Comparison of ENCODE assay signal across 8 mouse cellular contexts in genomic region chr13:108315702-108316486, GRCm38 (mm10). TPM values are rescaled to one million over a fixed set of nuclear protein-coding genes. Genes with fewer than 3 reads are reported as not detected.
A peak's percentile ranks its signal among the peaks of the same experiment; 100 is the strongest.
DNase-seq lines count a peak whose midpoint lies in the region; ATAC-seq and TF ChIP-seq lines count a peak whose summit lies in the region.

Gene Depdc1b (plus strand): TSS chr13:108316332.

- peak; percentile 57; the same call in 1 of the 2 replicates for TF ChIP-seq POLR2A in bone marrow, adult 2 months (IDR thresholded peaks at IDR 0.05; ENCODE audit: borderline replicate concordance, control insufficient read depth, low read depth, low read length)

- no peaks in the 10 kb centered on the region for H3K27me3 ChIP-seq in embryonic facial prominence, embryonic 15.5 days
- H3K27me3 ChIP-seq in heart, embryonic 10.5 days (ENCODE audit: insufficient read depth, poor library complexity, severe bottlenecking): peaks cover 77% of the 10 kb centered on the region
- H3K27me3 ChIP-seq in kidney, embryonic 15.5 days: 0 out of 2 replicates have a peak, but pooled peaks cover 3% of the 10 kb centered on the region

- H3K36me3 ChIP-seq in embryonic facial prominence, embryonic 15.5 days: no peaks in the 10 kb centered on the region
- no peaks in the 10 kb centered on the region for H3K36me3 ChIP-seq in heart, embryonic 10.5 days
- H3K36me3 ChIP-seq in kidney, embryonic 15.5 days: no peaks in the 10 kb centered on the region

- H3K9ac ChIP-seq in embryonic facial prominence, embryonic 15.5 days: peak within 1 kb of the TSS; percentile 59
- H3K9ac ChIP-seq in kidney, embryonic 15.5 days: peak within 1 kb of the TSS; percentile 73

- peak within 1 kb of the TSS; percentile 98 for H3K27ac ChIP-seq in bone marrow, adult 2 months (ENCODE audit: control insufficient read depth, insufficient read depth, low read depth, low read length, poor library complexity)
- no peak within 1 kb of the TSS for H3K27ac ChIP-seq in embryonic facial prominence, embryonic 15.5 days (replicated peaks)
- H3K27ac ChIP-seq in heart, embryonic 10.5 days: peak within 1 kb of the TSS; percentile 86
- H3K27ac ChIP-seq in kidney, embryonic 15.5 days: peak within 1 kb of the TSS; percentile 84

- WGBS in bone marrow, adult 2 months: under 1% methylated on average over 48 of the region's 48 CpGs
- WGBS in embryonic facial prominence, embryonic 15.5 days: under 1% methylated on average over 48 of the region's 48 CpGs
- under 1% methylated on average over 48 of the region's 48 CpGs for WGBS in heart, embryonic 10.5 days
- 1% methylated on average over 48 of the region's 48 CpGs for WGBS in kidney, embryonic 15.5 days

- no peak for TF ChIP-seq CTCF in bone marrow, adult 2 months (IDR thresholded peaks at IDR 0.05; ENCODE audit: control insufficient read depth, insufficient read depth, low read length)

- H3K9me3 ChIP-seq in embryonic facial prominence, embryonic 15.5 days (replicated peaks): no peaks in the 10 kb centered on the region
- H3K9me3 ChIP-seq in heart, embryonic 10.5 days: no peaks in the 10 kb centered on the region; the same call in 1 of the 2 replicates
- no peaks in the 10 kb centered on the region for H3K9me3 ChIP-seq in kidney, embryonic 15.5 days (replicated peaks)

- peak within 1 kb of the TSS; percentile 87 for H3K4me3 ChIP-seq in bone marrow, adult 2 months (replicated peaks; ENCODE audit: control insufficient read depth, low read depth, low read length)
- peak within 1 kb of the TSS; percentile 73 for H3K4me3 ChIP-seq in embryonic facial prominence, embryonic 15.5 days (replicated peaks)
- H3K4me3 ChIP-seq in heart, embryonic 10.5 days: peak within 1 kb of the TSS; percentile 87
- peak within 1 kb of the TSS; percentile 88 for H3K4me3 ChIP-seq in kidney, embryonic 15.5 days (replicated peaks)

- H3K4me2 ChIP-seq in embryonic facial prominence, embryonic 15.5 days (replicated peaks): peak within 1 kb of the TSS; percentile 86
- peak within 1 kb of the TSS; percentile 95 for H3K4me2 ChIP-seq in kidney, embryonic 15.5 days

- ATAC-seq in embryonic facial prominence, embryonic 15.5 days (ENCODE audit: insufficient number of reproducible peaks, low FRiP score, low TSS enrichment, low read depth): peak; percentile 92
- ATAC-seq in kidney, embryonic 15.5 days (replicated peaks; ENCODE audit: low FRiP score): peak; percentile 99
- peak; percentile 97 for ATAC-seq in monocyte, adult 5-6 weeks (replicated peaks; ENCODE audit: insufficient number of reproducible peaks, low FRiP score, low TSS enrichment, poor library complexity, severe bottlenecking)

- peaks cover 4% of the 10 kb centered on the region for H3K4me1 ChIP-seq in bone marrow, adult 2 months (ENCODE audit: control insufficient read depth, insufficient read depth, low read length)
- peaks cover 16% of the 10 kb centered on the region; the same call in 1 of the 2 replicates for H3K4me1 ChIP-seq in embryonic facial prominence, embryonic 15.5 days
- H3K4me1 ChIP-seq in heart, embryonic 10.5 days: peaks cover 15% of the 10 kb centered on the region
- H3K4me1 ChIP-seq in kidney, embryonic 15.5 days: peaks cover 15% of the 10 kb centered on the region

- DNase-seq in 416B (ENCODE audit: low read depth) (peak; percentile 99), liver (peak; percentile 97)
- peak; percentile 97 for DNase-seq in heart, embryonic 10.5 days (ENCODE audit: low spot score)
- DNase-seq in spleen, postnatal 4 days (ENCODE audit: low spot score in 2 of 2): peak; percentile 96 to 98

RNA-seq across cellular contexts. Expression of gene Depdc1b, which starts in this region (rescaled TPM):
- 20.8 and 21.2 TPM in 2 replicates for polyA plus RNA-seq in bone marrow, adult 2 months (2011; ENCODE audit: insufficient read depth, insufficient read length, low replicate concordance, missing spikeins)
- polyA plus RNA-seq in embryonic facial prominence, embryonic 15.5 days (2015; fragmentation: Nextera tagmentation; extraction: Ambion mirVana): 5.4 and 6.0 TPM in 2 replicates
- 6.5 and 10.0 TPM in 2 replicates for polyA plus RNA-seq in heart, embryonic 10.5 days (2016; fragmentation: Nextera tagmentation; extraction: Ambion mirVana)
- 10.7 and 13.7 TPM in 2 replicates for polyA plus RNA-seq in kidney, embryonic 15.5 days (2015; fragmentation: Nextera tagmentation; extraction: Ambion mirVana)
- total RNA-seq in monocyte, adult 5-6 weeks (2017): 0.11 to 8.3 TPM (median 7.0 TPM) in 3 replicates
